Mouse (Mus musculus) limb, embryonic 15.5 days (tissue): Measurements from ENCODE around the gene Klhl30. TPM values are rescaled to one million over a fixed set of nuclear protein-coding genes. Genes with fewer than 3 reads are reported as not detected.

Experiments used
- ATAC-seq: fragments of 200-750 bp; cut with Nextera tagmentation; 2 replicates; pipeline ENCODE4 v1.8.0; 2017; ENCODE audit warnings: low read depth, moderate TSS enrichment; ENCODE audit not compliant: insufficient number of reproducible peaks, low FRiP score, low TSS enrichment
- H3K27ac ChIP-seq: fragments of 300-500 bp; sonication (generic); 2 replicates; pipeline ENCODE4 v1.5.1; 2015; ENCODE audit warnings: moderate library complexity, mild to moderate bottlenecking, inconsistent platforms
- H3K27me3 ChIP-seq: fragments of 300-500 bp; sonication (generic); 2 replicates; pipeline ENCODE4 v1.6.1; 2015; ENCODE audit warnings: inconsistent platforms
- H3K36me3 ChIP-seq: fragments of 300-500 bp; sonication (generic); 2 replicates; pipeline ENCODE4 v1.6.1; 2015; ENCODE audit warnings: inconsistent platforms
- H3K4me1 ChIP-seq: fragments of 300-500 bp; sonication (generic); 2 replicates; pipeline ENCODE4 v1.6.1; 2015; ENCODE audit warnings: inconsistent platforms
- H3K4me2 ChIP-seq: fragments of 300-500 bp; sonication (generic); 2 replicates; pipeline ENCODE4 v1.6.1; 2015; ENCODE audit warnings: mild to moderate bottlenecking, inconsistent platforms
- H3K4me3 ChIP-seq: fragments of 300-500 bp; sonication (generic); 2 replicates; pipeline ENCODE4 v1.5.1; 2015; ENCODE audit warnings: mild to moderate bottlenecking, inconsistent platforms
- H3K9ac ChIP-seq: fragments of 300-500 bp; sonication (generic); 2 replicates; pipeline ENCODE4 v1.6.1; 2015; ENCODE audit warnings: inconsistent platforms
- H3K9me3 ChIP-seq: fragments of 300-500 bp; sonication (generic); 2 replicates; pipeline ENCODE4 v1.6.1; 2016; ENCODE audit warnings: inconsistent platforms
- WGBS: fragments of 180-500 bp; shearing (Covaris S2); methylation state at CpG from one replicate; pipeline ENCODE4 v1.1.7; 2015; 5-methylcytosine and 5-hydroxymethylcytosine counted together
- polyA plus RNA-seq: library from polyadenylated mRNA; unstranded; fragments of >200 nt; fragmentation: Nextera tagmentation; extraction: Ambion mirVana; gene quantifications from 2 replicates; pipeline ENCODE4 v1.2.1, GENCODE M21; 2015

Klhl30 gene
- polyA plus RNA-seq = 2.1 and 7.7 TPM in 2 replicates

GRCm38 (mm10) chr1:91350841-91351240, at the start of gene Klhl30:
Gene Klhl30 (plus strand): TSS chr1:91351016.
- ATAC-seq = no peak
- no peaks in the 10 kb centered on the region for H3K36me3 ChIP-seq
- WGBS = 60% methylated on average over 4 of the region's 4 CpGs
- H3K4me1 ChIP-seq = 0 out of 2 replicates have a peak, but pooled peaks cover 2% of the 10 kb centered on the region
- H3K27me3 ChIP-seq = peaks cover 11% of the 10 kb centered on the region
- H3K4me2 ChIP-seq = no peak within 1 kb of the TSS
- no peaks in the 10 kb centered on the region for H3K9me3 ChIP-seq
- no peak within 1 kb of the TSS for H3K9ac ChIP-seq
- H3K4me3 ChIP-seq = no peak within 1 kb of the TSS
- H3K27ac ChIP-seq = no peak within 1 kb of the TSS

- Histone ChIP-seq H3K4me1 (peaks cover 12% of the 10 kb centered on the region; the same call in 1 of the 2 replicates), H3K9ac (no peak overlapping the region)
- WGBS = 82% methylated on average over 3 of the region's 3 CpGs
Measured at GRCm38 (mm10) chr1:91301206-91301920, 49.5 kb upstream of the Klhl30 start.

GRCm38 (mm10) chr1:91302021-91302420, 48.8 kb upstream of the Klhl30 start:
- Histone ChIP-seq H3K4me2 (no peak overlapping the region), H3K4me1 (peaks cover 12% of the 10 kb centered on the region; the same call in 1 of the 2 replicates), H3K36me3 (peaks cover 14% of the 10 kb centered on the region; the same call in 1 of the 2 replicates), H3K9ac (no peak overlapping the region), H3K9me3 (no peaks in the 10 kb centered on the region), H3K27me3 (no peaks in the 10 kb centered on the region), H3K27ac (no peak overlapping the region), H3K4me3 (no peak overlapping the region)
- WGBS = 95% methylated on average over 3 of the region's 3 CpGs
- no peak for ATAC-seq

More at GRCm38 (mm10) chr1:91301206-91301920, 49.5 kb upstream of the Klhl30 start:
- Histone ChIP-seq H3K4me3 (no peak overlapping the region), H3K36me3 (peaks cover 14% of the 10 kb centered on the region; the same call in 1 of the 2 replicates), H3K27ac (no peak overlapping the region), H3K4me2 (no peak overlapping the region), H3K9me3 (no peaks in the 10 kb centered on the region), H3K27me3 (no peaks in the 10 kb centered on the region)
- ATAC-seq = no peak

GRCm38 (mm10) chr1:91304621-91305020, 46.2 kb upstream of the Klhl30 start:
- H3K4me2 ChIP-seq = no peak overlapping the region
- no peak overlapping the region for H3K4me3 ChIP-seq
- no peaks in the 10 kb centered on the region for H3K27me3 ChIP-seq
- WGBS = 81% methylated on average over 4 of the region's 4 CpGs
- no peak overlapping the region for H3K27ac ChIP-seq
- no peak overlapping the region for H3K9ac ChIP-seq
- no peaks in the 10 kb centered on the region for H3K9me3 ChIP-seq
- ATAC-seq = no peak
- H3K36me3 ChIP-seq = peaks cover 32% of the 10 kb centered on the region
- no peaks in the 10 kb centered on the region for H3K4me1 ChIP-seq

- no peak overlapping the region for H3K4me3 ChIP-seq
- no peaks in the 10 kb centered on the region for H3K27me3 ChIP-seq
- H3K36me3 ChIP-seq = peaks cover 41% of the 10 kb centered on the region
- H3K9me3 ChIP-seq = no peaks in the 10 kb centered on the region
- peaks cover 2% of the 10 kb centered on the region; the same call in 1 of the 2 replicates for H3K4me1 ChIP-seq
- no peak overlapping the region for H3K9ac ChIP-seq
- H3K27ac ChIP-seq = no peak overlapping the region
- 95% methylated on average over 13 of the region's 13 CpGs for WGBS
- ATAC-seq = no peak
- no peak overlapping the region for H3K4me2 ChIP-seq
Measured at GRCm38 (mm10) chr1:91309366-91310085, 41.3 kb upstream of the Klhl30 start.

GRCm38 (mm10) chr1:91312273-91312672, 38.5 kb upstream of the Klhl30 start:
- Histone ChIP-seq H3K4me1 (peaks cover 2% of the 10 kb centered on the region; the same call in 1 of the 2 replicates), H3K9ac (no peak overlapping the region), H3K4me3 (no peak overlapping the region), H3K27me3 (no peaks in the 10 kb centered on the region), H3K27ac (no peak overlapping the region), H3K4me2 (no peak overlapping the region), H3K36me3 (peaks cover 33% of the 10 kb centered on the region), H3K9me3 (no peaks in the 10 kb centered on the region)
- ATAC-seq = no peak
- 91% methylated on average over 4 of the region's 4 CpGs for WGBS

GRCm38 (mm10) chr1:91313251-91313650, 37.6 kb upstream of the Klhl30 start:
- Histone ChIP-seq H3K27me3 (no peaks in the 10 kb centered on the region), H3K36me3 (peaks cover 29% of the 10 kb centered on the region), H3K4me2 (no peak overlapping the region), H3K9me3 (no peaks in the 10 kb centered on the region), H3K27ac (0 out of 2 replicates have a peak overlapping the region, but pooled peaks have one; percentile 27), H3K9ac (no peak overlapping the region), H3K4me3 (no peak overlapping the region), H3K4me1 (peaks cover 2% of the 10 kb centered on the region; the same call in 1 of the 2 replicates)
- no peak; the same call in 1 of the 2 replicates for ATAC-seq
- WGBS = 36% methylated on average over 5 of the region's 5 CpGs

- no peaks in the 10 kb centered on the region for H3K36me3 ChIP-seq
- WGBS = 84% methylated on average over 6 of the region's 6 CpGs
- H3K27ac ChIP-seq = no peak overlapping the region
- peaks cover 6% of the 10 kb centered on the region; the same call in 1 of the 2 replicates for H3K4me1 ChIP-seq
- no peak for ATAC-seq
- no peaks in the 10 kb centered on the region for H3K27me3 ChIP-seq
- no peak overlapping the region for H3K4me2 ChIP-seq
- no peak overlapping the region for H3K9ac ChIP-seq
- no peaks in the 10 kb centered on the region for H3K9me3 ChIP-seq
- no peak overlapping the region for H3K4me3 ChIP-seq
Measured at GRCm38 (mm10) chr1:91317656-91318055, 33.2 kb upstream of the Klhl30 start.

- Histone ChIP-seq H3K27ac (no peak within 1 kb of the TSS), H3K36me3 (no peaks in the 10 kb centered on the region), H3K27me3 (no peaks in the 10 kb centered on the region), H3K9ac (no peak within 1 kb of the TSS), H3K9me3 (no peaks in the 10 kb centered on the region), H3K4me3 (no peak within 1 kb of the TSS), H3K4me1 (0 out of 2 replicates have a peak, but pooled peaks cover 4% of the 10 kb centered on the region), H3K4me2 (no peak within 1 kb of the TSS)
- WGBS = 65% methylated on average over 19 of the region's 19 CpGs
- ATAC-seq = no peak
Measured at GRCm38 (mm10) chr1:91321760-91322438, 28.9 kb upstream of the Klhl30 start, which contains the start of gene Espnl. Gene Espnl (plus strand): TSS chr1:91322075.

GRCm38 (mm10) chr1:91324646-91325045, 26.2 kb upstream of the Klhl30 start:
- H3K27ac ChIP-seq = no peak overlapping the region
- H3K36me3 ChIP-seq = no peaks in the 10 kb centered on the region
- WGBS = 58% methylated on average over 2 of the region's 2 CpGs

GRCm38 (mm10) chr1:91325488-91326042, 25.3 kb upstream of the Klhl30 start:
- WGBS = 73% methylated on average over 4 of the region's 4 CpGs
- no peaks in the 10 kb centered on the region for H3K36me3 ChIP-seq
- H3K27ac ChIP-seq = no peak overlapping the region
- no peak for ATAC-seq
- no peak overlapping the region for H3K4me3 ChIP-seq
- no peak overlapping the region for H3K4me2 ChIP-seq
- H3K9ac ChIP-seq = no peak overlapping the region
- 0 out of 2 replicates have a peak, but pooled peaks cover 4% of the 10 kb centered on the region for H3K4me1 ChIP-seq
- no peaks in the 10 kb centered on the region for H3K9me3 ChIP-seq
- H3K27me3 ChIP-seq = no peaks in the 10 kb centered on the region

More at GRCm38 (mm10) chr1:91324646-91325045, 26.2 kb upstream of the Klhl30 start:
- Histone ChIP-seq H3K4me2 (no peak overlapping the region), H3K4me3 (no peak overlapping the region), H3K9me3 (no peaks in the 10 kb centered on the region), H3K4me1 (0 out of 2 replicates have a peak, but pooled peaks cover 4% of the 10 kb centered on the region), H3K9ac (no peak overlapping the region), H3K27me3 (no peaks in the 10 kb centered on the region)
- no peak for ATAC-seq
